Mouse (Mus musculus) megakaryocyte, embryonic 14.5 days (primary cell): ENCODE data around the gene Dcxr. TPM values are rescaled to one million over a fixed set of nuclear protein-coding genes. Genes with fewer than 3 reads are reported as not detected.
"Not testable (repeated sequence)": the region's sequence is repeated elsewhere in the genome, so short reads cannot be mapped to it uniquely, and the experiment has no call there.

Experiments used
- H3K27me3 ChIP-seq: replicated peaks from 2 replicates; pipeline ENCODE3; 2012; ENCODE audit warnings: inconsistent platforms
- H3K36me3 ChIP-seq: replicated peaks from 2 replicates; pipeline ENCODE3; 2012; ENCODE audit warnings: low read length, inconsistent platforms, mixed read lengths
- H3K4me1 ChIP-seq: 2 replicates; pipeline ENCODE4 v1.6.1; 2012; ENCODE audit warnings: inconsistent platforms
- H3K4me3 ChIP-seq: replicated peaks from 2 replicates; pipeline ENCODE3; 2012; ENCODE audit warnings: moderate library complexity, mild to moderate bottlenecking, inconsistent platforms
- H3K9me3 ChIP-seq: 2 replicates; pipeline ENCODE4 v1.6.1; 2012; ENCODE audit warnings: inconsistent platforms
- FLI1 ChIP-seq: IDR thresholded peaks from 2 replicates; pipeline ENCODE4 v1.6.1; 2012; ENCODE audit warnings: low read length, inconsistent platforms, mixed read lengths
- GATA1 ChIP-seq: IDR thresholded peaks from 3 replicates; pipeline ENCODE4 v1.6.1; 2012; ENCODE audit warnings: mixed read lengths, low read length, inconsistent platforms, borderline replicate concordance
- polyA plus RNA-seq: library from polyadenylated mRNA; stranded (reverse); fragments of >175 nt; gene quantifications from 2 replicates; pipeline ENCODE4 v1.2.3, GENCODE M21; 2012; ENCODE audit warnings: low replicate concordance; ENCODE audit not compliant: insufficient read depth

The Dcxr gene
- polyA plus RNA-seq, 1 experiment: 100 TPM

DNA sequence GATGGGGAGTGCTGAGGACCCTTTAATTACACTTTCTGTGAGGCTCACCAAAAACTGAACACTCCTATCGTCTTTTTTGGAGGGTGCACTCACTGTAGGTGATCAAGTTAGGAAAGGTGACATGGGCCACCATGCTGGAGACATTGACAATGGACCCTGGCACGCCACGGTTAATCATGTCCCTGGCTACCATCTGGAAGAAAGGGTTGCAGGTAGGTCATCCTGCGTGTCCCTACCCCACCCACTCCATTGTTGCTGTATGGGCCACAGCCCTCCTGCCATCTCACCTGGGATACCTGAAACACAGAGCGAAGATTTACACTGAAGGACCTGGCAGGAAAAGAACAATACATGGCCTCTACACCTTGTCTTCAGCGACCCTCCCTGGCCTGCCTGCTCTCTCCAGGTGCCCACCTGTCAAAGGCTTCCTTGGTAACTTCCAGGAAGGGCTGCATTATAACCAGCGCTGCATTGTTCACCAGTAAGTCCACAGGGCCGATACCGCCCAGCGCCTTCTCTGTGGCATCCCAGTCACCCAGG, 3.3 kb upstream of the Dcxr start:
- H3K9me3 ChIP-seq: no peaks in the 10 kb centered on the region
- H3K36me3 ChIP-seq: peaks cover 9% of the 10 kb centered on the region
- peaks cover 51% of the 10 kb centered on the region for H3K27me3 ChIP-seq
- H3K4me1 ChIP-seq: peaks cover 53% of the 10 kb centered on the region
- TF ChIP-seq GATA1: no peak
- TF ChIP-seq FLI1: no peak
- H3K4me3 ChIP-seq: no peak overlapping the region

DNA sequence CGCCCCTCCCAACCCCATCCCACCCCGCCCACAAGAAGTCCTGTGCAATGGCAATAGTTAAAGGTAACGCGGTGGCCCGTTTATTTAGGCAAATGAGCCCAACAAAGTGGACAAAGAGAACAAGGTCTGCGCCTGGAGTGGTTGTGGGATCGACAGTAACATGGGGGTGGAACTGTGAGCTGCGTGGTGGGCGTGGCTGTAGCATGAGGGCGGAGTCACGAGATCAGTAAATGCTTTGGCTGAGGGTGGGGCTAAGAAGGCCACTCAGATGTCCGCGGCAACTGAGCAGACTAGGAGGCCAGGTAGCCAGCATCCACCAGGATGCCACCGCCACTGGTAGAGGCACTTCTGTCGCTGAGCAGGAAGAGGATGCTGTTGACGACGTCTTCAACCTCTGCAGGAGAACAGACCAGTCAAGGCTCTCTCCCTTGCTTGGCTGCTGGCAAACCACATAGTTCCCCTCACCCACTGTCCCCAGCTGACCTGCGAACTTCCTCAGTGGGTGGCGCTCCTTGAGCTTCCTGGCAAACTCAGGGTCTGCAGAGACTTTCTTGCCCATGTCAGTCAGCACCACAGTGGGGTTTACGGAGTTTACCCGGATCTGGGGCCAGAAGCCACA, 2.5 kb upstream of the Dcxr start:
- Histone ChIP-seq H3K4me3 (peak overlapping the region; percentile 84), H3K27me3 (peaks cover 49% of the 10 kb centered on the region), H3K36me3 (peaks cover 17% of the 10 kb centered on the region), H3K4me1 (peaks cover 56% of the 10 kb centered on the region)
- not testable (repeated sequence) for H3K9me3 ChIP-seq

DNA sequence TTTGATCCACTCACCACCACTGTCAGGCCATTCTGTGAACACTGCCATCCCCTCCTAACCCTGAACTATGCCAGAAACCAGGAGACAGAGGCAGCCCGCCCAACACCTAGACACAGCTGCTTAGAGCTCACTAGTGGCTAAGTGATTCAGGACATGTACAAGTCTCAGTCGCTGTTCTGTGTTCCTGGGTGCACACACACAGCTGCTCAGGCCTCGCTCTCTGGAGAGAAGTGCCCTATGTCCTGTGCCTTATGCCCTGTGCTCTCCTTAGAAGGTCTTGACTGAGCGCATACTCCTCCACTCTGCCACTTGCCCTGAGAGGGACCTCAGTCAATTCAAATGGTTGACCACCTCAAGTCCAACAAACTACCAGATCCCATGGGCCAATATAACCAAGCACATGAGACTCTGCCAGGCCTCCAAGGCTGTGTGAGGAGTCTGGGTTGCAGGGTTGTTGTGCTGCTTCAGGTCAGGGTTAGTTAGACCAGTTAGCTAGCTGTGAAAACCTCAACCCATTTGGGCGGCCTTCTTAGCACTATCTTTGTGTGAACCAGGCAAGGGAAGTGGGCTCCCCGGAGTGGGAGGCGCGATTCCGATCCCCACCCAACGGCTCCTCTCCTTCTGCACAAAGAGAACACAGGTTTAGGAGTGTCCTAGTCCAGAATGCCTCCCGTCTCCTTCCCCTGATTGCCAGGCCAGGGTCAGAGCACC, 1.6 kb upstream of the Dcxr start:
- Histone ChIP-seq H3K4me1 (peaks cover 56% of the 10 kb centered on the region), H3K4me3 (no peak overlapping the region), H3K36me3 (peaks cover 22% of the 10 kb centered on the region), H3K27me3 (peaks cover 44% of the 10 kb centered on the region), H3K9me3 (no peaks in the 10 kb centered on the region)
- TF ChIP-seq FLI1 (no peak), GATA1 (no peak)

DNA sequence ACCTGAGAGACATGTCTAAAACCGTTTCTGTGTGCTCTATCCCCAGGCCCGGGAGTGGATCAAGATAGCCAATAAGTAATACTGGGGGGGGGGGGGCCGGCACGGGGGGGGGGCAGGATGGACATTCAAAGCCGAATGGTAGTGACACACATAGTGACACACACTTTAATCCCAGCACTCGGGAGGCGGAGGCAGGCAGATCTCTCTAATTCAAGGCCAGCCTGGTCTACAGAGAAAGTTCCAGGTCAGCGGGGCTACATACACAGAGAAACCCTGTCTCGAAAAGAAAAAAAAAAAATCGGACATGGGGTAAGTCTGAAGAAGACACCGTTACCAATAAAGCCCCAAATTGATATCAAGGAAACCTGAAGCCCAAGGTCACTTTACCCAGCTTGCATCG, 483 bp upstream of the Dcxr start:
- Histone ChIP-seq H3K9me3 (no peaks in the 10 kb centered on the region), H3K4me3 (peak overlapping the region; percentile 100), H3K27me3 (peaks cover 41% of the 10 kb centered on the region), H3K4me1 (peaks cover 56% of the 10 kb centered on the region), H3K36me3 (peaks cover 26% of the 10 kb centered on the region)
- TF ChIP-seq FLI1 (no peak), GATA1 (no peak)

DNA sequence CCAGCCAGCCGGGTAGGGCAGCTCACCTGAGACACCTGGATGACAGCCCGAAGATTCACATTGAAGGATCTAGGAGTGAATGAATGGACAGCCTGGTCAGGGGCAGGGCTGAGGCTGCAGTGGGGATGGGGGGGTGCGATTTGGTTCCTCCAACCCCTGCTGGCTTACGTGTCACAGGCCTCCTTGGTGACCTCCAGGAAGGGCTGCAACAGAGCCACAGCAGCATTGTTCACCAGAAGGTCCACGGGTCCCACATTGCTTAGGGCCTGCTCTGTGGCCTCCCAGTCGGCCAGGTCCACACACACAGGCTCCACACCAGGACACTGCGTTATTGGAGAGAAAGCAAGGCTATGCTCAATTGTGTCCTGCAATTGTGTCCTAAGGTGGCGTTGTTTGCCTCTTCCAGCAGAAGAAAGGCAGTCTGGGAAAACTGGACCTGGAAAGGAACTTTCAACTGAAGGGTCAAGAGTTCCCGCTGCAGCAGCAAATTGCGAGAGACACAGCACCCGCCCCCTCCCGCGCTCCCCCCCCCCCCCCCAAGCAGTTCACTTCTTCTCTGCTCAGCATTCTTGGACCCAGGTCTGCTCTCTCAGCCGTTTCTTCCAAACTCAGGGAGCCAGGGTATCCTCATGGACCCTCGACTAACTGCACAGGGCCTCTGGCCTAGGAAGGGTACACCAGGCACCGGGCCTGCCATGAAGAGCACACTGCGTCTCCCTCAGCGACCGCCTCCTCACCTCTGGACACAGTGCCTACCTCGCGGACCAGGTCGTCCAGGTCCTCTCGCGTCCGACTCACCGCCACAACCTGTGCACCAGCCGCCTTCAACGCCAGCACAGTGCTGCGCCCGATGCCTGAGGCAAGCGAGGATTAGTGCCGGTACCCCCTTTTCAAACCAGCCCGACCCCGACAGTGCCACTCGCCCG, 575 bp downstream of the Dcxr start:
- peaks cover 26% of the 10 kb centered on the region for H3K36me3 ChIP-seq
- no peaks in the 10 kb centered on the region for H3K9me3 ChIP-seq
- H3K27me3 ChIP-seq: peaks cover 41% of the 10 kb centered on the region
- peak overlapping the region; percentile 100 for H3K4me3 ChIP-seq
- TF ChIP-seq GATA1 (no peak), FLI1 (no peak)
- H3K4me1 ChIP-seq: peaks cover 62% of the 10 kb centered on the region

DNA sequence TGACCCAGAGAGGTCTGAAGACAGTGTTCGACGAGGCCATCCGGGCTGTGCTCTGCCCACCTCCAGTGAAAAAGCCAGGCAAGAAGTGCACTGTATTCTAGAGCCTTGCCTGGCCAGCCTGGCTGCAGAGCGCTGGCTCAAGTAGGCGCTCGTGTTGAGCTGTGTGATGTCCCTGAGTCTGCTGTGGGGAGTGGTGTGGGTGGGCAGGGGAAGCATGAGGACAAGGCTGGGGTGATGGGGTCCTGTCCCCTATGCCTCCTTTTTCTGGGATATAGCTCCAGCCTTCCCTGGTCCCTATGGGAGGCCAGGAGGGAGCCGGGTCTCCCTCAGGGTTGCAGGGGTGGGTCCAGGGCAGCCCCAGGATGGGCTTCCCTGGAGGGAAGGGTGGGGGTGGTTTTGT, 3.6 kb downstream of the Dcxr start:
- peaks cover 32% of the 10 kb centered on the region for H3K27me3 ChIP-seq
- H3K36me3 ChIP-seq: peaks cover 50% of the 10 kb centered on the region
- TF ChIP-seq GATA1: no peak
- no peak for TF ChIP-seq FLI1
- no peak overlapping the region for H3K4me3 ChIP-seq
- H3K4me1 ChIP-seq: peaks cover 48% of the 10 kb centered on the region
- no peaks in the 10 kb centered on the region for H3K9me3 ChIP-seq

DNA sequence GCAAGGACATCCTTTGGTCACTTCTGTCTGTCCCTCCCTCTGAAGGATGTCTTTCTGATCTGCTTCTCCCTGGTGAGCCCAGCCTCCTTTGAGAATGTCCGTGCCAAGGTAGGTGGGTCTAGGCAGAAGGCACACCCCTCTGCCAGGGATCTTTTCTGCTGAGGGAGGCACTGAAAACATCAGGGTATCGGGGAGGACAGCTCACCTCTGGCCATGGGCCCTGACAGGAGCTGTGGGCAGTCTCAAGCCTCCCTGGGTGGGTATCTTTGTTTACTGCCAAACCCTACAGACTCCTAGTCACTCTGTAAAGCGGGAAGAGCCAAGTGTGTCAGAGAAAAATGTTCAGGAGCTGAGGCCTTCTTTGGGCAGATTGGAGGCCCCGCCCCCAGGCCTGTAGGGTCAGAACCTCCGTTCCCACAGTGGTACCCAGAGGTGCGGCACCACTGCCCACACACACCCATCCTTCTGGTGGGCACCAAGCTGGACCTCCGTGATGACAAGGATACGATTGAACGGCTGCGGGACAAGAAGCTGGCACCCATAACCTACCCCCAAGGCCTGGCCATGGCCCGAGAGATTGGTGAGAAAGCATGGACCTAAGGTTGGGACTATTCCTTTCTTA, 4.2 kb downstream of the Dcxr start:
- peaks cover 30% of the 10 kb centered on the region for H3K27me3 ChIP-seq
- peaks cover 46% of the 10 kb centered on the region for H3K4me1 ChIP-seq
- TF ChIP-seq GATA1: no peak
- TF ChIP-seq FLI1: no peak
- H3K36me3 ChIP-seq: peaks cover 56% of the 10 kb centered on the region
- H3K9me3 ChIP-seq: no peaks in the 10 kb centered on the region
- H3K4me3 ChIP-seq: no peak overlapping the region

DNA sequence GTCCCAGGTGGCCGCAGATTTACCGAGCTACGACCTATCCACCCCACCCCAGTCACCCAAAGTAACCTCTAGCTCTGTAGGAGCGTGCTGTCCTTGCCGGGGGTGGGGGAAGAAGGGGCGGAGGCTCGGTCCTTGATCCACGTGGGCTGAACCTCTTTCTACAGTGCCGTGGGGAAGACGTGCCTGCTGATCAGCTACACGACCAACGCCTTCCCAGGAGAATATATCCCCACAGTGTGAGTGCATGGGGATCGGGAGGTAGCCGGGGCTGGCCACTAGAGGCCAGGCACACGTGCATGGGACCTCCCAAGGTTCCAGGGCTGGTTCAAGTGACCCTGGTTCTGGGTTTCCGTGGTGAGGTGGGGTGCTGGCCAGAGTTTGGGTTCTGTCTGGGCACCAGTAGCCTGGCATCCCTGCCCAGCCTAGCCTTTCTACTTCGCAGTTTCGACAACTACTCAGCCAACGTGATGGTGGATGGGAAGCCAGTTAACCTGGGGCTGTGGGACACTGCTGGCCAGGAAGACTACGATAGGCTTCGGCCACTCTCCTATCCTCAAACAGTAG, 4.9 kb downstream of the Dcxr start:
- Histone ChIP-seq H3K27me3 (peaks cover 30% of the 10 kb centered on the region), H3K4me1 (peaks cover 44% of the 10 kb centered on the region), H3K9me3 (no peaks in the 10 kb centered on the region), H3K36me3 (peaks cover 63% of the 10 kb centered on the region), H3K4me3 (peak overlapping the region; percentile 88)
- TF ChIP-seq GATA1: no peak
- no peak for TF ChIP-seq FLI1
